Mouse (Mus musculus): Measurements from ENCODE around the gene Tmem161a. TPM values are rescaled to one million over a fixed set of nuclear protein-coding genes. Genes with fewer than 3 reads are reported as not detected.
A peak's percentile ranks its signal among the peaks of the same experiment; 100 is the strongest.

The Tmem161a gene
- total RNA-seq, 2 experiments from 2014 or later = 44.1 to 50.8 TPM

DNA sequence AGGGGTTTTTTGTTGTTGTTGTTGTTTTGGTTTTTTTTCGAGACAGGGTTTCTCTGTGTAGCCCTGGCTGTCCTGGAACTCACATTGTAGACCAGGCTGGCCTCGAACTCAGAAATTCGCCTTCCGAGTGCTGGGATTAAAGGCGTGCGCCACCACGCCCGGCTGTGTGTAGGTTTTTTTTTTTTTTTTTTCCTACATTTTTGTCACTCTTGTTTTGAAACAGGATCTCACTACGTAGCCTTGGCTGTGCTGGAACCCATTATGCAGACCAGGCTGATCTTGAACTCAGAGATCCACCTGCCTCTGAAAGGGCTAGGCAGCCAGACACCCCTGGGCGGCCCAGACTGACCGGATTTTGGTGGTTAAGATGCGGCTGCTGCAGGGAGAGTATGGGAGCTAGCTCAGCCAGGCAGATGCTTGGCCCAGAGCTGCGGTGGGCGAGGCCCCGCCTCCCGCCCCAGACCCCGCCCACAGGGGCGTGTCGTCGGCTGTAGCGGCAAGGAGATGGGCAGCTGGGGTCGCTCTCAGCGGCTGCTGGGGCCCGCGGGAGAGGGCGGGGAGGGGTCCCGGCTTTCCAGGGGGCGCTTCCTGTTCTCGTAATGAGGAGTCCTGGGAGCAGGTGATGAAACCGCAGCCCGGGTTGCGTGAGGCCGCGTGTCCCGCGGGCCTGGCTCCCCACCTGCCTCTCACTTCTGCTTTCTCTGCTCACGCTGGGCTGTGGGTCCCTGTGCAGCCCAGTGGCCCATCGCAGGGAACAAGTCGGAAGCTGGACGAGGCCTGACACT, 13.9 kb upstream of the Tmem161a start:
- intact Hi-C loops (cut with DNase I) = no loop called here
- peak; percentile 59 to 63 for DNase-seq (ENCODE audit: low spot score in 2 of 2)

DNA sequence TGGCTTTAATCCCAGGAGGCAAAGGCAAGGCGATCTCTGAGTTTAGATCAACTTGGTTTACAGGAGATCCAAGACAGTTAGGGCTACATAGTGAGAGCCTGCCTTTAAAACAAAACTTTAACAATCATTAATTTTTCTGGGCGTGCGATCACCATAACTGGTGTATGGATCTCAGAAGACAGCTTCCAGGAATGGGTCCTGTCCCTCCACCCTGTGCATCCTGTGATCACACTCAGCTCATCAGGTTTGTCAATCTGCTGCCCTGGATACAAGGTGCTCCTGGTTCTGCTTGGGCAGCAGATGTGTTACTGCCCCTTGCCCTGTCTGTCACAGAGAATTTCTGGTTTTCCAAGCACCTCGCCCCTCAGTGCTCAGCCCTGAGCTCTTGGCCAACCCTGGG, 12.9 kb upstream of the Tmem161a start:
- DNase-seq (ENCODE audit: low spot score in 2 of 2) = no peak
- intact Hi-C loops (cut with DNase I) = no loop called here

DNA sequence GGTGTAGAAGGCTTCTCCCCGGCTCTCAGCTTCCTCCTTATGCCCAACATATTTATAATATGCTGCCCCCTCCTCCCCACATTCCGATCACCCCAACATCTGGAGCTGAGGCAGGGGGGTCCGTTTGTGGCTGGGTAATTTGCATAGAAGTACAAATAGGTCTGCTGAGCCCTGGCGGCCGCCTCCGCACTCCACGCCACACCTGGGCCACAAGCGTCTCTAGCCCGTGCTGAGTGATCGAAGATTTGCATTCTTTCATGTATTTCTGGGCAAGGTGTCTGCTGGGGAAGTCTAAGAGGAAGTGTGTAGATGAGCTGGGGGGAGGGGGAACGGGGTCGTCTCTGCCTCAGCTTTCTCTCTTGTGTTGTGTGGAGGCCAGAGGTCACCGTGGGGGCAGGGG, 12.1 kb upstream of the Tmem161a start:
- intact Hi-C loops (cut with DNase I) = no loop called here
- no peak for DNase-seq (ENCODE audit: low spot score in 2 of 2)

DNA sequence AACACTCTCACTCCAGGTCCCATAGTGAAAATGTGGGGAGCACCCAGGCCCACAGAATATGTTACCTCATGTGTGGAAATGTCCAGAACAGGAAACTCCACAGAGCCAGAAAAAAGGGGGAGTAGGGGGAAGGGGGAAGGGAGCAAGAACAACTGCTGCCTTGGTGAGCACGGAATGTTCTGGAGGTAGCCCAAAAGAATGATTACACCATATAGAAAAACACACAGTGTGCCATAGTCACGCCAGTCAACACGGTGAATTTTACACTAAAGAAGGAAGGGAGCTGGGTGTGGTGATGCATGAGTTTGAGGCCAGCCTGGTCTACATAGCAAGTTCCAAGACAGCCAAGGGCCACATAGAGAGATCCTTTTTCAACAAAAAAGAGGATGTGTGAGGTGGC, 8.8 kb upstream of the Tmem161a start:
- intact Hi-C loops (cut with DNase I) = no loop called here
- no peak for DNase-seq (ENCODE audit: low spot score in 2 of 2)

DNA sequence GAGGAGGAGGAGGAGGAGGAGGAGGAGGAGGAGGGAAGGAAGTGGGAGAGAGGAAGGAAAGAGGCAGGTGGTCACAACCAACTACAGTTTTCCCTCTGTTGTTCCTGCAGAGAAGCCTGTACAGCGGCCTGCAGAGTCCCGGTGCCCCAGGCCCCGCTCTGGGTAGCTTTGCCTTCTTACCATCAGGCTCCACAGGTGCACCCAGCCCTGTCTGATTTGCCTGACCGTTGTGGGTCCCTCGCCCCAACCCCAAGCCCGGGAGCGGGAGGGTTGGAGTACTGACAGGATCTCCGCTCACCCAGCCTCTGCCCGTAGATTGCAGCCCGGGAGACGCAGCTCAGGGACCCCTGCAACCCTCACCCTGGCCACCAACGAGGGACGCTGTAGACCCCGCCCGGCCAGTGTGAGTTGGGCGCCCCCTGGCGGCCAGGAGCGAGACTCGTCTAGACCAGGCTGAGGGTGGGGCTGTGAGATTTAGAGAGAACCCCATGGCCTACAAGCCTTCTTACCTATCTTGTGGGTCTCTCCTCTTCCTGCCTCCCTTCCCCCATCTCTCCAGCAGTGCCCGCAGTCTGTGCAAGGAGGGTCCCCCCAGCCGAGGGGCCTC, 5.5 kb upstream of the Tmem161a start:
- intact Hi-C loops (cut with DNase I) = loop anchor here (1.0 to 2.0 kb wide), 2 partner anchors 79 to 248 kb away; no protein-coding TSS in a partner anchor
- DNase-seq (ENCODE audit: low spot score in 2 of 2) = peak; percentile 26 to 27

DNA sequence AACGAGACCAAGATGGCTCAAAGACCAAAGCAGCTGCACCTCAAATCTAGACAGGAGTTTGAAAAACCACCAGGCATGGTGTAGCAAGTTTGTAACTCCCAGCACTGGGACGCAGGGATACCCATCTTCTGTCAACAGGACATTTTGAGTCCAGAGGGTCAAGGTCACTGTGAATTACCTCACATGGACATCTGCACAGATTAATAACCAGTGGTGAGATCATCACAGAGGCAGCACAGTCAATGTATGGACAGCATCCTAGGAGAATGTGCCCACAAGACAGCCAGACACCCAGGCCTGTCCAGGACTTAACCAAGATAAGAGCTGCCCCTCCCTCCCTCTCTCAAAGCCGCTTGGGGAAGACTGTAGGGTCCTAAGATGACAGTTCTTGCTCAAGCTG, 2.0 kb upstream of the Tmem161a start:
- no peak for DNase-seq (ENCODE audit: low spot score in 2 of 2)
- intact Hi-C loops (cut with DNase I) = no loop called here

DNA sequence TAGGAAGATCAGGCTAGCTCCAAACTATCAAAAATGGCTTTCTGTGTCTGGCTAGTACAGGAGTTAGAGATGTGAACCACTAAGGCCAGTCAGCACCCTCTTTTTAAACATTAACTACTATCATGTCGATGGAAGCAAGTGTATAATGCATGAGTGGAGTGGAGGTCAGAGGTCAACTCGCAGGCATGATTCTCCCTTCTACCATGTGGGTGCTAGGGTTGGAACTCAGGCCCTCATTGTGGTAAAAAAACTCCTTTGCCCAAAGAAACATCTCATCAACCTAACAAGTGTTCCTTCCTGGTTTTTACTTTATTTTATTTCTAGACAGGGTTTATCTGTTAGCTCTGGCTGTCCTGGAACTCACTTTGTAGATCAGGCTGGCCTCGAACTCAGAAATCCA, 1.4 kb upstream of the Tmem161a start:
- intact Hi-C loops (cut with DNase I) = no loop called here
- DNase-seq (ENCODE audit: low spot score in 2 of 2) = no peak

DNA sequence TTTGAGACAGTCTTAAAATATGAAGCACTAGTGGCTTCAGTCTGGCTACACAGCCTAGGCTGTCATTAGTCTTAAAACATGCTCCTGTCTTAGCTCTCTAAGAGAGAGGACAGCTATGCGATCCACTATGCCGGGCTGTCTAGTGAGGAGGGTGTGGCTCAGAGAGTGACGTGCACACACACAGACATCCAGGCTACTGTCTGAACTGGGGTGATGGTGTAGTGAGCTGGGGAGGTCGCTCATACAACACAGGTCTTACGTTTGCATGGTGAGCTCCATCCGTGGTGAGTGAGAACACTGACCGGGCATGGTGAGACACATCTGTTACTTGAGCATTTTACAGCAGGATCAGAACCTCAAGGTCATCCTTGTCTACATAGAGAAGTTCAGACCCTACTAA, 916 bp upstream of the Tmem161a start:
- intact Hi-C loops (cut with DNase I) = no loop called here
- DNase-seq (ENCODE audit: low spot score in 2 of 2) = no peak

DNA sequence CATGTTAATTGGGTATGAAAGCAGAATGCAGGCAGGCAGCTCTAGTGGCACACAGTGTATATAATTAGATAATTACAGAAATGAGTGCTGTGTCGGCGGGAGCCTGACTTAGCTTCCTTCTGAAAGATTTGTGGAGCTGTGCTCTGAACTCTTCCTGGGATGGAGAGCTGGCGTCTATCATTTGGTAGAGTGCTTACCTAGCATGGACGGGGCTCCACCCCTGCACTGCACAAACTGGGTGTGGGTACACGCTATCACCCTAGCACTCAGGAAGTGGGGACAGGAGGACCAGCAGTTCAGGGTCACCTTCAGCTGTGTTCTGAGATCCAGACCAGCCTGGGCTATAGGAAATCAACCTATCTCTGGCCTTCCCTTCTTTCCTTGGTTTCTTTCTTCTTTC, 1.2 kb downstream of the Tmem161a start:
- intact Hi-C loops (cut with DNase I) = no loop called here
- no peak for DNase-seq (ENCODE audit: low spot score in 2 of 2)

DNA sequence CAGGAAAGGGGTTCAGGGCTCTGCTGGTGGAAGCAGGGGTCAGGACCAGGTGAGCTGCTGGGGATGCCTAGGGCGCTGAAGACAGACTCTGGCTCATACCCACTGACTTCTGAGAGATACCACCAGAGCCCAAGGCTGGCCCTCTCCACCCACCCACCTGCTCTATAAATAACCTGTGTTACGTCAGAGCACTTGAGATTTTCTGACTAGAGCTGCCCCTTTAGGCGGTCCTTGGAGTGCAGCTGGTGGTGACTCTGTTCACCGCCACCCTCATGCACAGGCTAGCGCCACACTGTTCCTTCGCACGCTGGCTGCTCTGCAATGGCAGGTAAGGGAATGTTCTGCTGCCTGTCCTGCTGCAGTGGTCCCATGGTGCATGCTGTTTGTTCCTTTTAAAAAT, 1.9 kb downstream of the Tmem161a start:
- intact Hi-C loops (cut with DNase I) = no loop called here
- peak in 1 of 2 experiments; percentile 28 for DNase-seq (ENCODE audit: low spot score in 2 of 2)

DNA sequence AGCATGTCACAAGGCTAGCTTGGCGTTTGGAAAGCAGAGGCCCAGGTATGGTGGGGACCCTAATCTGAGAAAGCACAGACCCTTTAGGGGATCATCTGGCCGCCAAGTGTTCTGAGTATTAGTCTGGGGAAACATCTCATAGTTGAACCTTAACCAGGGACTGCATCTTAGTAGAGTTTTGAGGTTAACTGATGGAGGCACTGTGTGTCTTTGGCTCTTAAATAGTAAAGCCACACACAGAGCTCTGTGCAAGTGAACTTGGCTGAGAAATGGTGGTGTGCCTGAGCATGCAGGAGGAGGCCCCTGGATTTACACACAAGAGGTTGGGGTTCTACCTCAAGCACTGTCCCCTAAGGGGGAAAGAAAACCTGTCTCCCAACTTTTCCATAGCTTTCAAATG, 6.1 kb downstream of the Tmem161a start:
- no peak for DNase-seq (ENCODE audit: low spot score in 2 of 2)
- intact Hi-C loops (cut with DNase I) = loop anchor here (5.0 kb wide), 1 partner anchor 44 kb away; no protein-coding TSS in a partner anchor

DNA sequence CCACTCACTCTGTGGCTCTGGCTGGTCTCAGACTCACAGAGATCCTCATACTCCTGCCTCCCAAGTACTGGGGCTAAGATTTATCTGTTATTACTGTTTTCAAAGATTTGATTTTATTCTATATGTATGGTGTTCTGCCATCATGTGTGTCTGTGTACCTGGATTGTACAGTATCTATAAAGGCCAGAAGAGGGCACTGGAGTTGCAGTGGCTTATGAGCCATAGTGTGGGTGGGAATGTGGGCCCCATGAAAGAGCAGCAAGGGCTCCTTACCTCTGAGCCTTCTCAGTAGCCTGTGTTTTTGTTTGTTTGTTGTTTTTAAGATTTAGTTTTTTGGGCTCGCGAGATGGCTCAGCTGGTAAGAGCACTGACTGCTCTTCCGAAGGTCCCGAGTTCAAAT, 6.9 kb downstream of the Tmem161a start:
- no peak for DNase-seq (ENCODE audit: low spot score in 2 of 2)

DNA sequence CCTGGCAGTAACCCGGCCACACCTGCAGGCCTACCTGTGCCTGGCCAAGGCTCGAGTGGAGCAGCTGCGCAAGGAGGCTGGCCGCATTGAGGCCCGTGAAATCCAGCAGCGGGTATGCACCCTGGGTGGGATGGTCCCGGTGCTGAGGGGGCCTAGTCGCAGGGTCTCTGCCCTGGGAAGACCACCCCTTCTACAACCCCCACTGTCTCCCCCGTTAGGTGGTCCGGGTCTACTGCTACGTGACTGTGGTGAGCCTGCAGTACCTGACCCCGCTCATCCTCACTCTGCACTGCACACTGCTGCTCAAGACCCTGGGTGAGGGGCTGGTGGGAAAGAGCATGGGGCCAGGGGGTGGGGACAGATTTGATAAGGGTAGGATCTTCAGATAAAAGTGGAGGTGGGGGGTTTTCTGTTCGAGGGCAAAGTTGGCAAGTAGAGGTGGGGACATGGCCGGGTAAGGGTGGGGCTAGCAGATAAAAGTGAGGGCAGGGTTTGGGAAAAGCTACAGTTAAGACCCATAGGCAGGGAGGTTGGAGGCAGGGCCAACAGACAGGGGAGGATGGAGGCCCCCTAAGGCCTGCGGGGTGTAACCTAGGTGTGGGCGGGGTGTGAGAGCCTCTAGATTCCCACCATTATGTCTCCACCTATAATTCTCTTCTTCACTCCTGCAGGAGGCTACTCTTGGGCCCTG, 9.2 kb downstream of the Tmem161a start:
- intact Hi-C loops (cut with DNase I) = no loop called here
- no peak for DNase-seq (ENCODE audit: low spot score in 2 of 2)

More for the DNA sequence above, 6.9 kb downstream of the Tmem161a start:
- intact Hi-C loops (cut with DNase I) = loop anchor here (5.0 kb wide), 1 partner anchor 43 kb away; no protein-coding TSS in a partner anchor

DNA sequence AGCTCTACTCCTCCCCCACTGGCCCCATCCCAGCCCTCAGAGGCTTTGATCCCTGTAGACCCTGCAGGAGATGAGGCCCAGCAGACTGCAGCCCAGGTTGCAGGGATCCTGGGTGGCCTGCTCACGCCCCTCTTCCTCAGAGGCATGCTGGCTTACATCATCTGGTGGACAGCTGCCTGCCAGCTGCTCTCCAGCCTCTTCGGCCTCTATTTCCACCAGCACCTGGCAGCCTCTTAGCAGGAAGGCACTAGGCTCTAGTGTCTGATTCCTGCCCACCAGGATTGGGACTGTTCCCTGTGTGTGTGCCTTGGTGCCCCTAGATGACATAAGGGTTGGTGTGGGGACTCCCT, 9.7 kb downstream of the Tmem161a start:
- intact Hi-C loops (cut with DNase I) = no loop called here

DNA sequence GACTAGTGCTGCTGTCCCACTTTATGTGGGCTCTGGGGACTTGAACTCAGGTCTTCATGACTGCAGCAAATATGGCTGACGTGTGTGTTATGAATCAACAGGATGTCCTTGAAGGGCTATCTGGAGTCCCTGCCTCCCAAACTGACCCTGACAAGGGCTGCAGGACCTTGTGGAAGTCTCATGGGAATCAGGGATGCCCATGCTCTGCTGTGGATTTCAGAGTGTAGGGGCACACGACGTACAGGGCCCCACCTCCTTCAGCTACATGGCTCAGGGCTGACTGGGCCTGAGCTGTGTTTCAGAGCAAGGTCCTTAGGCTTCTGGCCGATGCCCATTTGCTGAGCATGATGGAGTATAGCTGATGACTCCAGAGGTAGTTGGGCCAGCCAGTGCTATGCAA, 11.0 kb downstream of the Tmem161a start:
- intact Hi-C loops (cut with DNase I) = no loop called here
- no peak for DNase-seq (ENCODE audit: low spot score in 2 of 2)

More for the DNA sequence above, 9.7 kb downstream of the Tmem161a start:
- DNase-seq (ENCODE audit: low spot score in 2 of 2) = no peak

DNA sequence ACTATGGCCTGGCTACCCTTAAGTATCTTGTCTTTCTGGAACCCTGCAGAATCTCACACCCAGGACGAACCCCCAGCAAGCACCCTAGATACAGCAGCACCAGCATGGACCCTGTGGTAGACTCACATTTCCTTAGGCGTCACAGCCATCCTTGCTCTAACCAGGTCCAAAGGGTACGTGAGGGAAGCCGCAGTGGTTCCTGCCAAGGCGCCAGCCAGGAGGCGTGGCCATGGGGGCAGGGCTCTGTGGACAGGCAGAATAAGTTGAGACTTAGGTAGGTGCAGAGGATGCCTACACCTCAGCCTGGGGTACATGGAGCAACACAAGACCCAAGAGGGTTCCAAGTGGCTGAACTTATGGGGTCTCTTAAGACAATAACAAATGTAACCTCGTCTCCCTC, 16.6 kb downstream of the Tmem161a start:
- intact Hi-C loops (cut with DNase I) = no loop called here
- DNase-seq (ENCODE audit: low spot score in 2 of 2) = no peak

DNA sequence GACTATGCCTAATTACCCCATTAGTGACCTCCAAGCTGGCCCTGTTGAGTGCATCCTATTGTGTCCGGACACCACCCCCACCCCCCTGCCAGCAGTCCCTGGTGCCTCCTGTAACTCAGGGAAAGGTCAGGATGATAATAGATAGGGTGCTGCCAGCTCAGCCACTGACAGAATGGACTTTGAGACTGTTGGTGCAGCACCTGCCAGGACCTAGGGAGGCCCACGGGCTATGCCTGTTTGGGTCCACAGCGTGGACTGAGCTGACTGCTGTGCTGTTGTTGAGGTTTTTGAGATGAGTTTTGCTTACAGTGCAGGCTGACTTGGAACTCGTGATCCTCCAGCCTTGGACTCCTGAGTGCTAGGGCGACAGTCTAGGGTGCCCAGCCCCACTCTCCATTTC, 21.1 kb downstream of the Tmem161a start:
- DNase-seq (ENCODE audit: low spot score in 2 of 2) = no peak
- intact Hi-C loops (cut with DNase I) = no loop called here

DNA sequence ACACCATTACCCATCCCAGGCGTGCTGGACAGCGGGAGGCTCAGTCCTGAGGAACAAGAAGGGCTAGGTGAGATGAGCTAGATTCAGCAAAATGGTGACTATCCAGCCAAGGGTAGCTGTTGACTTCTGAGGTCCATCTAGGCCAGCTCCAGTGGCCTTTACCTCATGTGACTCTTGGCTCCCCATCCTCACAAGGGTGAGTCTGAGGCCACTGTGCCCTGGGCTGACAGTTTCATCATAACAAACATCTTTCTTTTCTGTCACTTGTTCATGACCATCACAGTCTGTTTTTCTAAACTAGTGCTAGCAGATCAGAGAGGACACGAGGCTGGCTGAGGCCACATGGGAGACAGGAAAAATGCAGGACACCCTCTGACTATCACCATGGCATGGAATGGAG, 22.0 kb downstream of the Tmem161a start:
- intact Hi-C loops (cut with DNase I) = no loop called here
- DNase-seq (ENCODE audit: low spot score in 2 of 2) = no peak

DNA sequence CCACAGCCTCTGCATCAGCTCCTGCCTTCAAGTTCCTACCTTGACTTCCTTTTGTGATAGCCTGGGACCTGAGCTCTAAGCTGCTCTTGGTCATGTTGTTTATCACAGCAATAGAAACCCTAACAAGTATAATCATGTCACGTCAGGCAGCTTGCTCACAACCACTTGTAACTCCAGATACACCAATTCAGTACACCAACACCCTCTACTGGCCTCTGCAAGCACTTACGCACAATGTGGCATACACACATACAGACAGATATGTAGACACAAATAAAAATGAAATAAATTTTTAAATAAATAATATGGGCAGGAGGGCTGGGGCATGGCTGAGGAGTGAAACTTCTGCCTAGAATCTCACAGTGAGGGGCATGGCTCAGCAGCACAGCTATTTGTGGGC, 23.6 kb downstream of the Tmem161a start:
- intact Hi-C loops (cut with DNase I) = no loop called here
- DNase-seq (ENCODE audit: low spot score in 2 of 2) = no peak

DNA sequence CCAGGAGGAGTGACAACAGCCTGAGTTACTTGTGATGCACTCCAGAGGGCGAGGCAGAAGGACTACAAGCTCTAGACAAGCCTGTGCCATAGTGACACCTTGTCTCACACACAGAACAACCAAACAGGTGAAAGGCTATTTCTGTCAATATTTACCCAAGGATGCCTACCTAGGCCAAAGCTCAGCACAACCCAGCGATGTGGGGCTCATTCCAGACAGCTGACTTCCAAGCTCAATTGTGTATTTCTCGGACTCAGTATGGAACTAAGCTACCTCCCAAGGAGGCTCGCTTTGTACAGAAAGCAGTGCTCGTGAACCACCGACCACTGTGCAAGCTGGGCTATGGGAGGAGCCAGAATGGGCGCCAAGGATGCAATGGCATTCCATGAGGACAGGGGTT, 25.4 kb downstream of the Tmem161a start:
- intact Hi-C loops (cut with DNase I) = no loop called here
- no peak for DNase-seq (ENCODE audit: low spot score in 2 of 2)
